Comparison of ENCODE assay signal across 22 mouse cellular contexts in genomic region chr12:32201932-32202331, GRCm38 (mm10). TPM values are rescaled to one million over a fixed set of nuclear protein-coding genes. Genes with fewer than 3 reads are reported as not detected.
"Had no signal": no experiment of that assay in that cellular context is flagged by ENCODE, and none has a peak within 500 bp of the region (broad histone marks: within the 10 kb centered on the region; RNA-seq: fewer than 3 reads in every experiment).

No protein-coding gene starts in this region.

- H3K4me1 ChIP-seq: lung, embryonic 15.5 days; neural tube, embryonic 13.5 days; stomach, embryonic 15.5 days had no signal

- H3K9ac ChIP-seq: liver, embryonic 15.5 days; liver, postnatal 0 days; lung, embryonic 15.5 days; midbrain, embryonic 13.5 days; midbrain, embryonic 15.5 days; neural tube, embryonic 13.5 days; stomach, embryonic 15.5 days had no signal

- H3K4me3 ChIP-seq: liver, embryonic 15.5 days; lung, embryonic 15.5 days; megakaryocyte, embryonic 14.5 days; midbrain, embryonic 13.5 days; midbrain, embryonic 15.5 days; myocyte; neural tube, embryonic 13.5 days; stomach, embryonic 15.5 days had no signal

- H3K4me2 ChIP-seq: liver, embryonic 15.5 days; lung, embryonic 15.5 days; midbrain, embryonic 11.5 days; midbrain, embryonic 13.5 days; midbrain, embryonic 15.5 days; neural tube, embryonic 13.5 days; stomach, embryonic 15.5 days had no signal

- H3K27ac ChIP-seq: liver, embryonic 15.5 days; lung, embryonic 15.5 days; macrophage; midbrain, embryonic 13.5 days; midbrain, embryonic 15.5 days; neural tube, embryonic 13.5 days; stomach, embryonic 15.5 days; stomach, postnatal 0 days had no signal

- H3K27me3 ChIP-seq: liver, embryonic 15.5 days; lung, embryonic 15.5 days; megakaryocyte, embryonic 14.5 days; midbrain, embryonic 13.5 days; midbrain, embryonic 15.5 days; neural tube, embryonic 13.5 days; stomach, embryonic 15.5 days had no signal

- H3K9me3 ChIP-seq: liver, embryonic 15.5 days; lung, embryonic 15.5 days; midbrain, embryonic 13.5 days; midbrain, embryonic 15.5 days; neural tube, embryonic 13.5 days; stomach, embryonic 15.5 days had no signal

- DNase-seq: liver, postnatal 0 days; lung, adult 2 months; lung, postnatal 14 days; lung, postnatal 36 days; right cerebral cortex, postnatal 14 days; right cerebral cortex, postnatal 4 days; spleen, adult 18-20 months; thymus, adult 2 months; thymus, postnatal 25 days; thymus, postnatal 4 days had no signal

- ATAC-seq: liver, postnatal 0 days; lung, postnatal 0 days; midbrain, embryonic 13.5 days; midbrain, embryonic 15.5 days had no signal

- H3K36me3 ChIP-seq: lung, embryonic 15.5 days; midbrain, embryonic 13.5 days; midbrain, embryonic 15.5 days; neural tube, embryonic 13.5 days; stomach, embryonic 15.5 days had no signal

RNA-seq across cellular contexts. Expression of gene Pik3cg, which starts 6.5 kb away (rescaled TPM):
- polyA plus RNA-seq: myocyte had no signal
